Mouse (Mus musculus) neutrophil, adult 83 days (primary cell): ENCODE measurements around the gene Saa4. TPM values are rescaled to one million over a fixed set of nuclear protein-coding genes. Genes with fewer than 3 reads are reported as not detected.

Experiments
- total RNA-seq, 2 experiments: library from RNA; stranded (reverse); gene quantifications; one replicate each; pipeline ENCODE4 v1.2.4; 2023

Saa4 gene
- not detected for total RNA-seq

DNA sequence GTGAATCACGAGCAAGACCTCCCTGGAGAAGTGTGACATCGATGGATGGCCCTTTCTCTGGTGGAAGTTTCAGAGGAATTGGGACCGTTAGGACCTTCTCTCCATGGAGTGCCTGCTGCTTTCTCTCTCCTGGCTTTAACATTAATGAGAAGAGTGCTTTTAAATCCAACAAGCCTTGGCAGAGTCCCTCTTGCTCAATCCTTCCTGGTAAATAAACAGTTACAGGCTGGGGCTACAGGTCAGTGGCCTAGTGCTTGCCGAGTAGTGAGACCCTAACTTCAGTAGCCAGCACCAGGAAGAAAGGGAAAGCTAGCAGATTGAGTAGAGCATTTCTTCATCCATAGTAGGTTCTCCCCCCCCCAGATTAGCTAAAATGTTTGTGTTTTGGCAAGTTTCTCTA, at the start of gene Saa4:
Gene Saa4 (minus strand): TSS at position 146 of the 400 bp plus-strand sequence.

DNA sequence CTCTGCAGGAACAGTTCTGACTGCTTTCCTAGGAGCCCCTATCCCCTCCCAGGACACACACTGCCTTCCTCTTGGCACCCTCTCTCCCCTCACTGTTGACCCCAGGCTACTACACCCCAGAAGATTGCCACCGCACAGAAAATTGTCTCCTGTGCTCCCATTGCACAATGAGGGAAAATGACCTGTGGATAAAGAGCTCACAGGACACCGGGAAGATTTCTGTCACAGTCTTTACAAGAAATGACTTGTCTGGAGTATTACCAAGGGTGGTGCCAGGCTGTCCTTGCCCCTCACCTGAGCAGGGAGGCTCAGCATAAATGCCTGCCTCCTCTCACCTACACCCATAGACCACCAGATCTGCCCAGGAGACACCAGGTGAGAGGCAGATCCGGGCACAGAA, 19.1 kb upstream of the Saa4 start, which contains the start of gene Saa2:
Gene Saa2 (plus strand): TSS at position 301 of the 400 bp plus-strand sequence.

DNA sequence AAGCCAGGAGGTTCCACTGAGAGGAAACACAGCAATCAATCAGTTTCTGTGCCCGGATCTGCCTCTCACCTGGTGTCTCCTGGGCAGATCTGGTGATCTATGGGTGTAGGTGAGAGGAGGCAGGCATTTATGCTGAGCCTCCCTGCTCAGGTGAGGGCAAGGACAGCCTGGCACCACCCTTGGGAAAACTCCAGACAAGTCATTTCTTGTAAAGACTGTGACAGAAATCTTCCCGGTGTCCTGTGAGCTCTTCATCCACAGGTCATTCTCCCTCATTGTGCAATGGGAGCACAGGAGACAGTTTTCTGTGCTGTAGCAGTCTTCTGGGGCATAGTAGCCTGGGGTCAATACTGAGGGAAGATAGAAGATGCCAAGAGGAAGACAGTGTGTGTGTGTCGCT, 10.5 kb upstream of the Saa4 start, which contains the start of gene Saa1:
Gene Saa1 (minus strand): TSS at position 101 of the 400 bp plus-strand sequence.

DNA sequence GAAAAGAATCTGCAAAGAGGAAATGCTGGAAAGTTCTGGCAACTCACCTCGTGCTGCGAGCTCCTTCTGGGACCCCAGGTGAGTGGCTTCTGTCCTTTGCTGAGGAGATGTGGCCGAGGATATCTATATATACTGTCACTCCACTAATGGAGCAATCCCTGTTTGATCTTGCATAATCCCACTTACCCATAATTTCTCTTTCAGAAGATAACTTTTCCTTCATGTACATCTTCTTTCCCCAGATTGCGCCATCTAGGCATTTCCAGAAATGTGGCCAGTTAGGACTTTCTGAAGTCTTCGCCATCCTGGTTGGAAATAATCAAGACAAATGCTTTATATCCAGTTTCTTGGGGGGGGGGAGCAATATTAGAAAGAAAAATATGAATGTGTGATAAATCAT, 16.8 kb downstream of the Saa4 start, which contains the start of gene Saa3:
Gene Saa3 (minus strand): TSS at position 101 of the 400 bp plus-strand sequence.

DNA sequence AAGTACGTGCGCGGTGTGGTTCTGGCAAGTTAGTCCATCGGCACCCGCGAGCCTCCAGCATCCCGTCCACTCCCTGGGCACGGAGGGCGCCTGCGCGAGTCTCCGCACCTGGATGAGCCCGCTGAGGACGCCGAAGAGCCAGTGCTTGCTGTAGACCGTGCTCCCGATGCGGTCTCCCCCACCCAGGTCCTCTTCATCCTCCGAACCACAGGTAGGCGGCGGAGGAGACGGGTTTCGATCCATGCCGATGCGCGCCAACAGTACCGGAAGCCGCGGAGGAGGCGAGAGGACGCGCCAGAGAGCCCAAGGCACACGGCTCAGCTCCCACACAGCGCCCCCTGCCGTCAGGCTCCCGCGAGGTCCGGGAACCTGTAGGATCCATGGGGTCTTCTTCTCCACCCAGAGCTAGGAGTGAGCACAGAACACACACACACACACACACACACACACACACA, 22.0 kb downstream of the Saa4 start, which contains the start of gene Saal1:
Gene Saal1 (minus strand): TSS at position 291 of the 455 bp plus-strand sequence.

Other genes with a start within 250 kb of the Saa4 start
- 1 to 10 TPM; 5.4 to 9.0 TPM for gene Sergef, start 92.8 kb downstream of the Saa4 start, total RNA-seq
- not detected for gene Tph1, start 60.1 kb downstream of the Saa4 start, total RNA-seq
- 1 to 10 TPM; 7.4 to 7.7 TPM for gene Saal1, start 21.9 kb downstream of the Saa4 start, total RNA-seq
- under 1 TPM; 0.90 to 0.95 TPM for gene Saa3, start 16.9 kb downstream of the Saa4 start, total RNA-seq
- not detected for gene Saa1, start 10.4 kb upstream of the Saa4 start, total RNA-seq
- not detected for gene Saa2, start 19.2 kb upstream of the Saa4 start, total RNA-seq
- gene Hps5, start 63.5 kb upstream of the Saa4 start, total RNA-seq: 10 to 100 TPM; 31.7 to 35.9 TPM
- 10 to 100 TPM; 21.3 to 29.0 TPM for gene Gtf2h1, start 63.5 kb upstream of the Saa4 start, total RNA-seq
- 100 to 1,000 TPM; 378 to 384 TPM for gene Ldha, start 108.9 kb upstream of the Saa4 start, total RNA-seq
- under 1 TPM; 0.75 to 0.77 TPM for gene Ldhc, start 128.6 kb upstream of the Saa4 start, total RNA-seq
- gene Tsg101, start 187.4 kb upstream of the Saa4 start, total RNA-seq: 10 to 100 TPM; 32.1 to 36.2 TPM
- gene Uevld, start 225.9 kb upstream of the Saa4 start, total RNA-seq: 10 to 100 TPM; 10.9 to 17.9 TPM